Mouse (Mus musculus): ENCODE data around the gene Sobp.

GRCm38 (mm10) chr10:42976577-42976976, 197.8 kb downstream of the Sobp start:
- TF ChIP-seq CTCF (conservative IDR thresholded peaks at IDR 0.05; ENCODE audit: low read length) (no peak), NANOG (IDR thresholded peaks at IDR 0.05; ENCODE audit: borderline replicate concordance, low read length) (no peak)
